Mouse (Mus musculus): ENCODE measurements at regions not wholly inside any gene's neighbourhood (a gene's known extent, or its start where the extent isn't known, plus 50 kb on each side); places are given as distances from the start of the nearest gene placed in this dataset.

GRCm38 (mm10) chr9:87965103-87965780, 234.2 kb upstream of the Tbx18 start:
- no peak overlapping the region for H3K27ac ChIP-seq
- WGBS: 45% methylated on average over 3 of the region's 3 CpGs

GRCm38 (mm10) chr9:87968190-87969082, 237.4 kb upstream of the Tbx18 start:
- ATAC-seq (ENCODE audit: borderline replicate concordance, extremely low read depth, low FRiP score, low TSS enrichment): no peak
- Histone ChIP-seq H3K4me2 (no peak overlapping the region), H3K9ac (no peak overlapping the region), H3K9me3 (no peaks in the 10 kb centered on the region), H3K36me3 (no peaks in the 10 kb centered on the region), H3K27me3 (no peaks in the 10 kb centered on the region), H3K4me3 (no peak overlapping the region), H3K27ac (no peak overlapping the region), H3K4me1 (peaks cover 8% of the 10 kb centered on the region; the same call in 1 of the 2 replicates)
- 41% methylated on average over 5 of the region's 5 CpGs for WGBS

More at GRCm38 (mm10) chr9:87965103-87965780, 234.2 kb upstream of the Tbx18 start:
- no peaks in the 10 kb centered on the region for H3K36me3 ChIP-seq
- H3K4me2 ChIP-seq: no peak overlapping the region
- H3K9ac ChIP-seq: no peak overlapping the region
- H3K27me3 ChIP-seq: no peaks in the 10 kb centered on the region
- ATAC-seq (ENCODE audit: borderline replicate concordance, extremely low read depth, low FRiP score, low TSS enrichment): no peak
- H3K9me3 ChIP-seq: no peaks in the 10 kb centered on the region
- H3K4me3 ChIP-seq: no peak overlapping the region
- peaks cover 8% of the 10 kb centered on the region; the same call in 1 of the 2 replicates for H3K4me1 ChIP-seq

- Histone ChIP-seq H3K36me3 (no peaks in the 10 kb centered on the region), H3K27ac (no peak overlapping the region), H3K4me2 (no peak overlapping the region), H3K4me3 (no peak overlapping the region), H3K9ac (no peak overlapping the region), H3K9me3 (no peaks in the 10 kb centered on the region), H3K27me3 (no peaks in the 10 kb centered on the region), H3K4me1 (peaks cover 3% of the 10 kb centered on the region; the same call in 1 of the 2 replicates)
- ATAC-seq (ENCODE audit: borderline replicate concordance, extremely low read depth, low FRiP score, low TSS enrichment): no peak
Measured at GRCm38 (mm10) chr9:87970586-87970985, 239.5 kb upstream of the Tbx18 start.

DNA sequence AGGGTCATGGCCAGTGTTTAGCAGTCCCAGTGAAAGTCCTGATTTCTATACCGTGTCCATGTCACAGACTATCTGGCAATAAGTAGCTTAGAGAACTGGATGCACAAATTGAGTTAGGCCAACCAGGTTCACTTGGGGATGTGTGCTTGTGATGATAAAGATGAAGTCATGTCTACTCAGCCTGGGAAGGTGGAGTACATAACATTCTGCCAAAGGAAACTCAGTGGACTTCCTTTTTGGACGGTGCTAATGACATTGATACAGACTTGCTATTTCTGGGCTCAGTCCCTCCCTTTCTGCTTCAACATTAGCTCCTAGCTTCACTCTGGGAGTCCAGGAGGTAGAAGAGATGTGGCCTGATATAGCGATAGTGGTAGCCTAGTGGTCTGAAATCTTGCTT, 240.7 kb upstream of the Tbx18 start:
- no peaks in the 10 kb centered on the region for H3K9me3 ChIP-seq
- WGBS: 81% methylated on average over 3 of the region's 3 CpGs
- no peak overlapping the region for H3K4me3 ChIP-seq

DNA sequence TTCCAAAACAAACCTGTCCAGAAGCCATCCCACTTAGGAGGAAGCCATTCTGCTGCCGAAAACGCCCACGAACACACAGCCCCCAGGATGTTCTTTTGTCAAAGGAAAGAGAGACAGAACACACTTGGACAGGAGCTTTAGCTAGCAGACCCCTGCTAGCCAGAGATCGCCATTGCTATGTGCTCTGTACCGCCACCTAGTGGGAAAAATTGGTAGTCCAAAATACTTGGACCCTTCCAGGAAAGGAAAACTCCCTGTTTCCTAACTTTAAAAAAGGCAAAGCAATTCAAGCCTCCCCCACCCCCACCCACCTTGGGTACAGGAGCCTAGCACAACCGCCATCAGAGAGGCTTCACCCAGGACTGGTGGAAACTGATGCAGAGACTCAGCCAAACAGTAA, 242.5 kb upstream of the Tbx18 start:
- H3K36me3 ChIP-seq: no peaks in the 10 kb centered on the region
- H3K4me2 ChIP-seq: no peak overlapping the region
- H3K4me1 ChIP-seq: no peaks in the 10 kb centered on the region
- H3K27me3 ChIP-seq: no peaks in the 10 kb centered on the region
- no peak overlapping the region for H3K4me3 ChIP-seq
- H3K9me3 ChIP-seq: no peaks in the 10 kb centered on the region
- no peak overlapping the region for H3K9ac ChIP-seq
- WGBS: 47% methylated on average over 6 of the region's 6 CpGs
- no peak overlapping the region for H3K27ac ChIP-seq
- ATAC-seq (ENCODE audit: borderline replicate concordance, extremely low read depth, low FRiP score, low TSS enrichment): no peak

More for the DNA sequence above, 240.7 kb upstream of the Tbx18 start:
- no peaks in the 10 kb centered on the region for H3K27me3 ChIP-seq
- no peak for ATAC-seq (ENCODE audit: borderline replicate concordance, extremely low read depth, low FRiP score, low TSS enrichment)
- H3K9ac ChIP-seq: no peak overlapping the region
- H3K36me3 ChIP-seq: no peaks in the 10 kb centered on the region
- no peak overlapping the region for H3K27ac ChIP-seq
- no peaks in the 10 kb centered on the region for H3K4me1 ChIP-seq
- no peak overlapping the region for H3K4me2 ChIP-seq

- no peak overlapping the region for H3K9ac ChIP-seq
- ATAC-seq (ENCODE audit: borderline replicate concordance, extremely low read depth, low FRiP score, low TSS enrichment): no peak
- H3K4me3 ChIP-seq: no peak overlapping the region
- no peaks in the 10 kb centered on the region for H3K36me3 ChIP-seq
- no peaks in the 10 kb centered on the region for H3K4me1 ChIP-seq
- no peaks in the 10 kb centered on the region for H3K9me3 ChIP-seq
- H3K4me2 ChIP-seq: no peak overlapping the region
- 51% methylated on average over 3 of the region's 3 CpGs for WGBS
- no peaks in the 10 kb centered on the region for H3K27me3 ChIP-seq
- H3K27ac ChIP-seq: no peak overlapping the region
Measured at GRCm38 (mm10) chr9:87984910-87985309, 253.8 kb upstream of the Tbx18 start.

GRCm38 (mm10) chr9:87985439-87985838, 254.4 kb upstream of the Tbx18 start:
- H3K27ac ChIP-seq: no peak overlapping the region
- ATAC-seq (ENCODE audit: borderline replicate concordance, extremely low read depth, low FRiP score, low TSS enrichment): no peak

GRCm38 (mm10) chr9:88005945-88006700, 275.1 kb upstream of the Tbx18 start:
- Histone ChIP-seq H3K27me3 (no peaks in the 10 kb centered on the region), H3K4me2 (no peak overlapping the region), H3K4me3 (no peak overlapping the region), H3K36me3 (no peaks in the 10 kb centered on the region), H3K27ac (no peak overlapping the region), H3K9me3 (no peaks in the 10 kb centered on the region), H3K9ac (no peak overlapping the region), H3K4me1 (no peaks in the 10 kb centered on the region)
- ATAC-seq (ENCODE audit: borderline replicate concordance, extremely low read depth, low FRiP score, low TSS enrichment): no peak
- WGBS: 68% methylated on average over 8 of the region's 8 CpGs

More at GRCm38 (mm10) chr9:87985439-87985838, 254.4 kb upstream of the Tbx18 start:
- 43% methylated on average over 4 of the region's 4 CpGs for WGBS
- no peak overlapping the region for H3K4me2 ChIP-seq
- no peaks in the 10 kb centered on the region for H3K4me1 ChIP-seq
- no peaks in the 10 kb centered on the region for H3K36me3 ChIP-seq
- no peaks in the 10 kb centered on the region for H3K9me3 ChIP-seq
- H3K4me3 ChIP-seq: no peak overlapping the region
- H3K27me3 ChIP-seq: no peaks in the 10 kb centered on the region
- no peak overlapping the region for H3K9ac ChIP-seq

DNA sequence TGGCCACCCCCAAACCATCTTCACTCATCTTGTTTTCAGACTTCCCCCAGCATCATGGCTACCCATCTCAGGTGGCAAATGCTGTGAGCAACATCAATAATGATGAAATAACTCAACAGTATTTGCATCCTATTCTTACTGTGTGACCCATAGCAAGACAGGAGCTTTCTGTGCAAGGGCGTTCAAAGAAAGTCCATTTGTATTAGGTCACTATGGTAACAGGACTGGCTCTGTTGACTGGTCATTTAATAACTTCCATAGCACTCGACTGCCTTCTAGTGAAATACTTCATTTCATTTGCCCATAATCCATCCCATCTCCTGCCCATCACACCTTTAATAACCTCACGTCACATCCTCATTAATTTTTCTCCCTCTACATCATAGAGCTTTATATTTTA, 292.7 kb upstream of the Tbx18 start:
- no peak for ATAC-seq (ENCODE audit: borderline replicate concordance, extremely low read depth, low FRiP score, low TSS enrichment)
- Histone ChIP-seq H3K9me3 (no peaks in the 10 kb centered on the region), H3K36me3 (no peaks in the 10 kb centered on the region), H3K9ac (no peak overlapping the region), H3K4me1 (no peaks in the 10 kb centered on the region), H3K4me2 (no peak overlapping the region), H3K27me3 (no peaks in the 10 kb centered on the region), H3K4me3 (no peak overlapping the region), H3K27ac (no peak overlapping the region)
- WGBS: 57% methylated on average over 3 of the region's 3 CpGs

- WGBS: 73% methylated on average over 2 of the region's 2 CpGs
- H3K9ac ChIP-seq: no peak overlapping the region
- H3K4me3 ChIP-seq: no peak overlapping the region
- H3K27ac ChIP-seq: no peak overlapping the region
- H3K4me1 ChIP-seq: no peaks in the 10 kb centered on the region
- H3K9me3 ChIP-seq: no peaks in the 10 kb centered on the region
- no peak overlapping the region for H3K4me2 ChIP-seq
- H3K27me3 ChIP-seq: no peaks in the 10 kb centered on the region
- H3K36me3 ChIP-seq: no peaks in the 10 kb centered on the region
- ATAC-seq (ENCODE audit: borderline replicate concordance, extremely low read depth, low FRiP score, low TSS enrichment): no peak
Measured at GRCm38 (mm10) chr9:88025936-88026335, 294.9 kb upstream of the Tbx18 start.

GRCm38 (mm10) chr9:88030509-88031148, 296.4 kb upstream of the Nt5e start:
- H3K36me3 ChIP-seq: no peaks in the 10 kb centered on the region

More at GRCm38 (mm10) chr9:88030509-88031148, 296.4 kb upstream of the Nt5e start:
- Histone ChIP-seq H3K9me3 (no peaks in the 10 kb centered on the region), H3K4me1 (no peaks in the 10 kb centered on the region), H3K4me2 (no peak overlapping the region), H3K4me3 (no peak overlapping the region), H3K27me3 (no peaks in the 10 kb centered on the region), H3K27ac (no peak overlapping the region), H3K9ac (no peak overlapping the region)
- no peak for ATAC-seq (ENCODE audit: borderline replicate concordance, extremely low read depth, low FRiP score, low TSS enrichment)
- WGBS: 79% methylated on average over 6 of the region's 6 CpGs
